Comparison of ENCODE assay signal across 12 mouse cellular contexts in the genomic region with DNA sequence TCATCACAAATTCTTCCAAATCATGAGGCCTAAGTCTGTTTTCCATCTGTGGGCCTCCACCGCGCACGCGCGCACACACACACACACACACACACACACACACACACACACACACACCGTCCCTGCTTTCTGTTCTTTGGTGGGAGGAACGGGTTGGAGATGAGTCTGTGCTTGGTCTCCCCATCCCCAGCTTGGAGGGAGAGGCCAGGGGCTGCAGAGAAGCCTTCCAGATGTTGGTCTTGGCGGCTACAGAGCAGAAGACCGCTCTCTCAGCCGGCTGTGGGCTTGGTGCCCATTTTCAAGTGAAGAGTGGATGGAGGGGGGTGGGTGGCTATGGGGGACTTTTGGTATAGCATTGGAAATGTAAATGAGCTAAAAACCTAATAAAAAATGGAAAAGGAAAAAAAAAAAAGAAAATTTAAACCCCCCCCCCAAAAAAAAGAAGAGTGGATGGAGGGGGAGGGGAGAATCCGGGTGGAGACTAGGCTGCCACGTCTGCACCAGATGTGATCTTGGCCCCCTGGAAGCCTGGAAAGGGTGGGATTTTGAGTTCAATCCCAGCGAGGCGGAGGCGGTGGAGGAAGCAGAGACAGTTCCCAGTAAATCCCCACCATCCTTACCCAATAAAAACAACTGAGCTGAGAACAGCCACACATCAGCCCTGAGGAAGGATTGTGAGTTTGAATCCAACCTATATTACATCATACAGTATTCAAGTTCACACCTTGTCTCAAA. TPM values are rescaled to one million over a fixed set of nuclear protein-coding genes. Genes with fewer than 3 reads are reported as not detected.
A peak's percentile ranks its signal among the peaks of the same experiment; 100 is the strongest.
DNase-seq lines count a peak whose midpoint lies in the region; ATAC-seq and TF ChIP-seq lines count a peak whose summit lies in the region.
"Had no signal": no experiment of that assay in that cellular context is flagged by ENCODE, and none has a peak within 500 bp of the region (broad histone marks: within the 10 kb centered on the region; RNA-seq: fewer than 3 reads in every experiment).

No protein-coding gene starts in this region.

- no peak for TF ChIP-seq CTCF in small intestine, adult 2 months (IDR thresholded peaks at IDR 0.05; ENCODE audit: extremely low read depth, insufficient read length, insufficient replicate concordance, low read depth, low read length)

- no peak for TF ChIP-seq POLR2A in small intestine, adult 2 months (IDR thresholded peaks at IDR 0.05; ENCODE audit: low read depth, low read length)

- H3K4me2 ChIP-seq in limb, embryonic 13.5 days (replicated peaks), result 0 out of 2 replicates have a peak overlapping the region, but pooled peaks have one; percentile 0
- no peak overlapping the region for H3K4me2 ChIP-seq in embryonic facial prominence, embryonic 12.5 days (replicated peaks)
- H3K4me2 ChIP-seq in heart, embryonic 13.5 days, result no peak overlapping the region
- H3K4me2 ChIP-seq: hindbrain, embryonic 12.5 days had no signal

- no peaks in the 10 kb centered on the region for H3K27me3 ChIP-seq in limb, embryonic 13.5 days
- H3K27me3 ChIP-seq in limb, embryonic 10.5 days (ENCODE audit: low read depth, poor library complexity, severe bottlenecking), result peaks cover 16% of the 10 kb centered on the region; the same call in 1 of the 2 replicates
- 0 out of 2 replicates have a peak, but pooled peaks cover 4% of the 10 kb centered on the region for H3K27me3 ChIP-seq in embryonic facial prominence, embryonic 12.5 days
- peaks cover 14% of the 10 kb centered on the region for H3K27me3 ChIP-seq in heart, embryonic 13.5 days (replicated peaks)
- H3K27me3 ChIP-seq in small intestine, adult 2 months (ENCODE audit: control insufficient read depth, insufficient read depth, low read length), result no peaks in the 10 kb centered on the region
- 0 out of 2 replicates have a peak, but pooled peaks cover 5% of the 10 kb centered on the region for H3K27me3 ChIP-seq in hindbrain, embryonic 10.5 days (ENCODE audit: insufficient read depth, poor library complexity, severe bottlenecking)
- H3K27me3 ChIP-seq: hindbrain, embryonic 12.5 days had no signal

- H3K9me3 ChIP-seq in limb, embryonic 13.5 days, result no peaks in the 10 kb centered on the region
- no peaks in the 10 kb centered on the region for H3K9me3 ChIP-seq in limb, embryonic 10.5 days (replicated peaks)
- no peaks in the 10 kb centered on the region for H3K9me3 ChIP-seq in embryonic facial prominence, embryonic 12.5 days
- H3K9me3 ChIP-seq in heart, embryonic 13.5 days, result no peaks in the 10 kb centered on the region
- no peaks in the 10 kb centered on the region for H3K9me3 ChIP-seq in hindbrain, embryonic 10.5 days
- H3K9me3 ChIP-seq: G1E; hindbrain, embryonic 12.5 days had no signal

- DNase-seq in limb, embryonic 10.5 days (ENCODE audit: low spot score), result no peak
- DNase-seq in hindbrain, embryonic 10.5 days (ENCODE audit: low spot score), result no peak
- DNase-seq in adrenal gland, postnatal 36 days, result no peak
- DNase-seq: adrenal gland, postnatal 10 days; cerebellum, adult 9-11 months; right cerebral cortex, postnatal 14 days had no signal

- no peak overlapping the region for H3K9ac ChIP-seq in limb, embryonic 13.5 days
- H3K9ac ChIP-seq in embryonic facial prominence, embryonic 12.5 days, result no peak overlapping the region
- H3K9ac ChIP-seq in heart, embryonic 13.5 days, result no peak overlapping the region
- H3K9ac ChIP-seq: hindbrain, embryonic 12.5 days had no signal

- peak overlapping the region; percentile 70; the same call in 1 of the 2 replicates for H3K27ac ChIP-seq in limb, embryonic 13.5 days
- no peak overlapping the region for H3K27ac ChIP-seq in limb, embryonic 10.5 days
- H3K27ac ChIP-seq in embryonic facial prominence, embryonic 12.5 days, result peak overlapping the region; percentile 66; the same call in 1 of the 2 replicates
- H3K27ac ChIP-seq in heart, embryonic 13.5 days (replicated peaks), result peak overlapping the region; percentile 39; the same call in 1 of the 2 replicates
- H3K27ac ChIP-seq in small intestine, adult 2 months (ENCODE audit: insufficient read depth, low read depth, low read length), result peak overlapping the region; percentile 60; the same call in 1 of the 2 replicates
- no peak overlapping the region for H3K27ac ChIP-seq in hindbrain, embryonic 10.5 days
- H3K27ac ChIP-seq: hindbrain, embryonic 12.5 days had no signal

- no peaks in the 10 kb centered on the region for H3K36me3 ChIP-seq in limb, embryonic 13.5 days
- no peaks in the 10 kb centered on the region for H3K36me3 ChIP-seq in limb, embryonic 10.5 days
- H3K36me3 ChIP-seq in embryonic facial prominence, embryonic 12.5 days, result no peaks in the 10 kb centered on the region
- no peaks in the 10 kb centered on the region for H3K36me3 ChIP-seq in heart, embryonic 13.5 days
- no peaks in the 10 kb centered on the region for H3K36me3 ChIP-seq in small intestine, adult 2 months (ENCODE audit: control insufficient read depth, insufficient read depth, low read length)
- H3K36me3 ChIP-seq in hindbrain, embryonic 10.5 days, result no peaks in the 10 kb centered on the region
- H3K36me3 ChIP-seq: G1E; hindbrain, embryonic 12.5 days had no signal

- no peak overlapping the region for H3K4me3 ChIP-seq in limb, embryonic 13.5 days
- no peak overlapping the region for H3K4me3 ChIP-seq in limb, embryonic 10.5 days
- H3K4me3 ChIP-seq in embryonic facial prominence, embryonic 12.5 days, result no peak overlapping the region
- H3K4me3 ChIP-seq in heart, embryonic 13.5 days, result no peak overlapping the region
- no peak overlapping the region for H3K4me3 ChIP-seq in small intestine, adult 2 months (ENCODE audit: low read depth, low read length)
- no peak overlapping the region for H3K4me3 ChIP-seq in hindbrain, embryonic 10.5 days
- H3K4me3 ChIP-seq: hindbrain, embryonic 12.5 days had no signal

- 49% methylated on average over 15 of the region's 15 CpGs for WGBS in limb, embryonic 13.5 days
- WGBS in limb, embryonic 10.5 days, result 64% methylated on average over 15 of the region's 15 CpGs
- 54% methylated on average over 15 of the region's 15 CpGs for WGBS in embryonic facial prominence, embryonic 12.5 days
- WGBS in heart, embryonic 13.5 days, result 52% methylated on average over 15 of the region's 15 CpGs
- 77% methylated on average over 15 of the region's 15 CpGs for WGBS in small intestine, adult 2 months
- WGBS in hindbrain, embryonic 10.5 days, result 67% methylated on average over 15 of the region's 15 CpGs

- ATAC-seq in limb, embryonic 13.5 days (ENCODE audit: low FRiP score, low read depth), result peak; percentile 82
- ATAC-seq in embryonic facial prominence, embryonic 12.5 days (ENCODE audit: insufficient number of reproducible peaks, insufficient read depth, low FRiP score, low TSS enrichment), result peak; percentile 66; the same call in 1 of the 2 replicates
- ATAC-seq in heart, embryonic 13.5 days (ENCODE audit: extremely low read depth, insufficient number of reproducible peaks, low FRiP score, low TSS enrichment), result no peak

- peaks cover 38% of the 10 kb centered on the region for H3K4me1 ChIP-seq in limb, embryonic 13.5 days
- H3K4me1 ChIP-seq in limb, embryonic 10.5 days, result peaks cover 19% of the 10 kb centered on the region
- peaks cover 25% of the 10 kb centered on the region for H3K4me1 ChIP-seq in embryonic facial prominence, embryonic 12.5 days
- peaks cover 17% of the 10 kb centered on the region for H3K4me1 ChIP-seq in heart, embryonic 13.5 days
- H3K4me1 ChIP-seq in small intestine, adult 2 months (ENCODE audit: control insufficient read depth, insufficient read depth, insufficient read length, low read length), result peaks cover 3% of the 10 kb centered on the region; the same call in 1 of the 2 replicates
- peaks cover 14% of the 10 kb centered on the region for H3K4me1 ChIP-seq in hindbrain, embryonic 10.5 days (replicated peaks)

RNA-seq across cellular contexts. Expression of a gene that starts 10.5 kb away (rescaled TPM):
- polyA plus RNA-seq in limb, embryonic 13.5 days (2015; fragmentation: Nextera tagmentation; extraction: Ambion mirVana), result 60.3 and 66.9 TPM in 2 replicates
- 47.6 and 53.7 TPM in 2 replicates for polyA plus RNA-seq in limb, embryonic 10.5 days (2016; fragmentation: Nextera tagmentation; extraction: Ambion mirVana)
- polyA plus RNA-seq in embryonic facial prominence, embryonic 12.5 days (2016; fragmentation: Nextera tagmentation; extraction: Ambion mirVana), result 48.7 and 53.0 TPM in 2 replicates
- 19.4 and 21.9 TPM in 2 replicates for polyA plus RNA-seq in heart, embryonic 13.5 days (2015; fragmentation: Nextera tagmentation; extraction: Ambion mirVana)
- polyA plus RNA-seq in small intestine, adult 2 months (2012; rRNA removed), result 2.5 and 2.9 TPM in 2 replicates
- 24.2 and 25.2 TPM in 2 replicates for polyA plus RNA-seq in hindbrain, embryonic 10.5 days (2016; fragmentation: Nextera tagmentation; extraction: Ambion mirVana)
- total RNA-seq in adrenal gland, postnatal 36 days (2021), result 10 to 100 TPM; 16.5 to 19.2 TPM

RNA-seq across cellular contexts. Expression of a gene that starts 15.4 kb away (rescaled TPM):
- 131 and 133 TPM in 2 replicates for polyA plus RNA-seq in limb, embryonic 13.5 days (2015; fragmentation: Nextera tagmentation; extraction: Ambion mirVana)
- 177 and 190 TPM in 2 replicates for polyA plus RNA-seq in limb, embryonic 10.5 days (2016; fragmentation: Nextera tagmentation; extraction: Ambion mirVana)
- 128 TPM in 2 replicates for polyA plus RNA-seq in embryonic facial prominence, embryonic 12.5 days (2016; fragmentation: Nextera tagmentation; extraction: Ambion mirVana)
- 124 and 139 TPM in 2 replicates for polyA plus RNA-seq in heart, embryonic 13.5 days (2015; fragmentation: Nextera tagmentation; extraction: Ambion mirVana)
- polyA plus RNA-seq in small intestine, adult 2 months (2012; rRNA removed), result 81.8 and 143 TPM in 2 replicates
- polyA plus RNA-seq in hindbrain, embryonic 10.5 days (2016; fragmentation: Nextera tagmentation; extraction: Ambion mirVana), result 136 and 150 TPM in 2 replicates
- 100 to 1,000 TPM; 122 to 130 TPM for total RNA-seq in adrenal gland, postnatal 36 days (2021)

RNA-seq across cellular contexts. Expression of a gene that starts 27.4 kb away (rescaled TPM):
- 97.6 and 104 TPM in 2 replicates for polyA plus RNA-seq in limb, embryonic 13.5 days (2015; fragmentation: Nextera tagmentation; extraction: Ambion mirVana)
- 173 and 178 TPM in 2 replicates for polyA plus RNA-seq in limb, embryonic 10.5 days (2016; fragmentation: Nextera tagmentation; extraction: Ambion mirVana)
- polyA plus RNA-seq in embryonic facial prominence, embryonic 12.5 days (2016; fragmentation: Nextera tagmentation; extraction: Ambion mirVana), result 122 and 124 TPM in 2 replicates
- polyA plus RNA-seq in heart, embryonic 13.5 days (2015; fragmentation: Nextera tagmentation; extraction: Ambion mirVana), result 58.7 and 59.8 TPM in 2 replicates
- 10.4 and 21.7 TPM in 2 replicates for polyA plus RNA-seq in small intestine, adult 2 months (2012; rRNA removed)
- 104 and 150 TPM in 2 replicates for polyA plus RNA-seq in hindbrain, embryonic 10.5 days (2016; fragmentation: Nextera tagmentation; extraction: Ambion mirVana)
- total RNA-seq in adrenal gland, postnatal 36 days (2021), result 10 to 100 TPM; 42.9 to 59.7 TPM

RNA-seq across cellular contexts. Expression of a gene that starts 28.7 kb away (rescaled TPM):
- 12.3 and 13.9 TPM in 2 replicates for polyA plus RNA-seq in limb, embryonic 13.5 days (2015; fragmentation: Nextera tagmentation; extraction: Ambion mirVana)
- 6.2 and 7.6 TPM in 2 replicates for polyA plus RNA-seq in limb, embryonic 10.5 days (2016; fragmentation: Nextera tagmentation; extraction: Ambion mirVana)
- polyA plus RNA-seq in embryonic facial prominence, embryonic 12.5 days (2016; fragmentation: Nextera tagmentation; extraction: Ambion mirVana), result 8.6 and 9.0 TPM in 2 replicates
- polyA plus RNA-seq in heart, embryonic 13.5 days (2015; fragmentation: Nextera tagmentation; extraction: Ambion mirVana), result 11.6 and 11.9 TPM in 2 replicates
- polyA plus RNA-seq in small intestine, adult 2 months (2012; rRNA removed), result 6.8 and 9.4 TPM in 2 replicates
- 5.1 and 5.8 TPM in 2 replicates for polyA plus RNA-seq in hindbrain, embryonic 10.5 days (2016; fragmentation: Nextera tagmentation; extraction: Ambion mirVana)
- total RNA-seq in adrenal gland, postnatal 36 days (2021), result 10 to 100 TPM; 10.7 to 14.8 TPM

RNA-seq across cellular contexts. Expression of a gene that starts 42.1 kb away (rescaled TPM):
- polyA plus RNA-seq in limb, embryonic 13.5 days (2015; fragmentation: Nextera tagmentation; extraction: Ambion mirVana), result 0.62 and 2.2 TPM in 2 replicates
- polyA plus RNA-seq in limb, embryonic 10.5 days (2016; fragmentation: Nextera tagmentation; extraction: Ambion mirVana), result 5.1 and 5.4 TPM in 2 replicates
- 1.6 and 2.5 TPM in 2 replicates for polyA plus RNA-seq in embryonic facial prominence, embryonic 12.5 days (2016; fragmentation: Nextera tagmentation; extraction: Ambion mirVana)
- 3.1 and 8.3 TPM in 2 replicates for polyA plus RNA-seq in heart, embryonic 13.5 days (2015; fragmentation: Nextera tagmentation; extraction: Ambion mirVana)
- polyA plus RNA-seq in small intestine, adult 2 months (2012; rRNA removed), result 0.32 and 0.37 TPM in 2 replicates
- polyA plus RNA-seq in hindbrain, embryonic 10.5 days (2016; fragmentation: Nextera tagmentation; extraction: Ambion mirVana), result 5.9 and 6.0 TPM in 2 replicates
- total RNA-seq in adrenal gland, postnatal 36 days (2021), result 1 to 10 TPM; 1.9 to 2.8 TPM

Comparison
In these comparisons a context has a peak if more than half of its experiments do, and no peak if none do; other contexts are left out.
1. H3K27ac ChIP-seq: peak in limb, embryonic 13.5 days (single experiment), embryonic facial prominence, embryonic 12.5 days (single experiment), heart, embryonic 13.5 days (single experiment) and small intestine, adult 2 months (single experiment); none in limb, embryonic 10.5 days (single experiment) and hindbrain, embryonic 10.5 days (single experiment).